Mouse (Mus musculus): ENCODE measurements at regions not wholly inside any gene's neighbourhood (a gene's known extent, or its start where the extent isn't known, plus 50 kb on each side); places are given as distances from the start of the nearest gene placed in this dataset.

- Histone ChIP-seq H3K27ac (no peak overlapping the region), H3K4me3 (no peak overlapping the region)
- TF ChIP-seq CTCF (IDR thresholded peaks at IDR 0.05) = no peak
- intact Hi-C loops (cut with DNase I) = no loop called here
- DNase-seq (ENCODE audit: extremely low spot score in 1 of 2, low spot score in 2 of 2) = no peak
Observed at GRCm38 (mm10) chr3:143090886-143091285, 209.1 kb upstream of the Pkn2 start.

- TF ChIP-seq CTCF (IDR thresholded peaks at IDR 0.05) = no peak
- intact Hi-C loops (cut with DNase I) = no loop called here
- no peak overlapping the region for H3K27ac ChIP-seq
- no peak overlapping the region for H3K4me3 ChIP-seq
- DNase-seq (ENCODE audit: extremely low spot score in 1 of 2, low spot score in 2 of 2) = no peak
Observed at GRCm38 (mm10) chr3:143090316-143090715, 208.5 kb upstream of the Pkn2 start.

- DNase-seq (ENCODE audit: extremely low spot score in 1 of 2, low spot score in 2 of 2) = no peak
- intact Hi-C loops (cut with DNase I) = no loop called here
- Histone ChIP-seq H3K27ac (no peak overlapping the region), H3K4me3 (no peak overlapping the region)
- no peak for TF ChIP-seq CTCF (IDR thresholded peaks at IDR 0.05)
Observed at GRCm38 (mm10) chr3:143087786-143088185, 206.0 kb upstream of the Pkn2 start.

GRCm38 (mm10) chr3:143078310-143078709 lies 196.5 kb upstream of the Pkn2 start:
- no peak for TF ChIP-seq CTCF (IDR thresholded peaks at IDR 0.05)

GRCm38 (mm10) chr3:143071839-143072373 lies 190.1 kb upstream of the Pkn2 start:
- no peak overlapping the region for H3K4me3 ChIP-seq

More at GRCm38 (mm10) chr3:143078310-143078709, 196.5 kb upstream of the Pkn2 start:
- no peak overlapping the region for H3K27ac ChIP-seq
- intact Hi-C loops (cut with DNase I) = no loop called here
- H3K4me3 ChIP-seq = no peak overlapping the region
- DNase-seq (ENCODE audit: extremely low spot score in 1 of 2, low spot score in 2 of 2) = no peak

GRCm38 (mm10) chr3:143054858-143055257 lies 173.1 kb upstream of the Pkn2 start:
- intact Hi-C loops (cut with DNase I) = no loop called here
- no peak for DNase-seq (ENCODE audit: extremely low spot score in 1 of 2, low spot score in 2 of 2)
- no peak for TF ChIP-seq CTCF (IDR thresholded peaks at IDR 0.05)
- no peak overlapping the region for H3K4me3 ChIP-seq
- H3K27ac ChIP-seq = no peak overlapping the region

More at GRCm38 (mm10) chr3:143071839-143072373, 190.1 kb upstream of the Pkn2 start:
- intact Hi-C loops (cut with DNase I) = no loop called here
- H3K27ac ChIP-seq = no peak overlapping the region
- TF ChIP-seq CTCF (IDR thresholded peaks at IDR 0.05) = no peak
- DNase-seq (ENCODE audit: extremely low spot score in 1 of 2, low spot score in 2 of 2) = no peak

- no peak for DNase-seq (ENCODE audit: extremely low spot score in 1 of 2, low spot score in 2 of 2)
- intact Hi-C loops (cut with DNase I) = no loop called here
- no peak overlapping the region for H3K27ac ChIP-seq
- TF ChIP-seq CTCF (IDR thresholded peaks at IDR 0.05) = no peak
- no peak overlapping the region for H3K4me3 ChIP-seq
Observed at GRCm38 (mm10) chr3:143053286-143053993, 171.6 kb upstream of the Pkn2 start.

GRCm38 (mm10) chr3:143040666-143041065 lies 158.9 kb upstream of the Pkn2 start:
- intact Hi-C loops (cut with DNase I) = no loop called here
- TF ChIP-seq CTCF (IDR thresholded peaks at IDR 0.05) = no peak

GRCm38 (mm10) chr3:143036108-143036507 lies 154.3 kb upstream of the Pkn2 start:
- Histone ChIP-seq H3K4me3 (no peak overlapping the region), H3K27ac (no peak overlapping the region)
- TF ChIP-seq CTCF (IDR thresholded peaks at IDR 0.05) = no peak
- no peak for DNase-seq (ENCODE audit: extremely low spot score in 1 of 2, low spot score in 2 of 2)
- intact Hi-C loops (cut with DNase I) = no loop called here

More at GRCm38 (mm10) chr3:143040666-143041065, 158.9 kb upstream of the Pkn2 start:
- Histone ChIP-seq H3K4me3 (no peak overlapping the region), H3K27ac (no peak overlapping the region)
- no peak for DNase-seq (ENCODE audit: extremely low spot score in 1 of 2, low spot score in 2 of 2)

- Histone ChIP-seq H3K4me3 (no peak overlapping the region), H3K27ac (no peak overlapping the region)
- intact Hi-C loops (cut with DNase I) = no loop called here
- no peak for TF ChIP-seq CTCF (IDR thresholded peaks at IDR 0.05)
- no peak for DNase-seq (ENCODE audit: extremely low spot score in 1 of 2, low spot score in 2 of 2)
Observed at GRCm38 (mm10) chr3:143034588-143034987, 152.8 kb upstream of the Pkn2 start.

GRCm38 (mm10) chr3:143022486-143022885 lies 140.7 kb upstream of the Pkn2 start:
- Histone ChIP-seq H3K4me3 (no peak overlapping the region), H3K27ac (no peak overlapping the region)
- no peak for TF ChIP-seq CTCF (IDR thresholded peaks at IDR 0.05)
- intact Hi-C loops (cut with DNase I) = no loop called here
- DNase-seq (ENCODE audit: extremely low spot score in 1 of 2, low spot score in 2 of 2) = no peak

GRCm38 (mm10) chr3:143021159-143021871 lies 139.5 kb upstream of the Pkn2 start:
- DNase-seq (ENCODE audit: extremely low spot score in 1 of 2, low spot score in 2 of 2) = no peak
- no peak for TF ChIP-seq CTCF (IDR thresholded peaks at IDR 0.05)
- intact Hi-C loops (cut with DNase I) = no loop called here
- no peak overlapping the region for H3K27ac ChIP-seq
- H3K4me3 ChIP-seq = no peak overlapping the region

All from left cerebral cortex, adult 2 months (tissue).